Mouse (Mus musculus) olfactory bulb, adult 2 months (tissue): Measurements from ENCODE around the gene Pycr1.

ENCODE experiments used
- CTCF ChIP-seq: fragments of 200-500 bp; IDR thresholded peaks from 2 replicates; pipeline ENCODE4 v1.5.1; 2012; ENCODE audit warnings: low read depth, mild to moderate bottlenecking, low read length, moderate library complexity; ENCODE audit not compliant: insufficient read depth
- POLR2A ChIP-seq: fragments of 200-500 bp; IDR thresholded peaks from 2 replicates; pipeline ENCODE4 v1.6.1; 2012; ENCODE audit warnings: mild to moderate bottlenecking, low read depth, low read length, moderate library complexity; ENCODE audit not compliant: insufficient read depth

GRCm38 (mm10) chr11:120631726-120632448 is 11.7 kb downstream of the Pycr1 start:
- TF ChIP-seq CTCF: no peak
- no peak for TF ChIP-seq POLR2A
